Mouse (Mus musculus): ENCODE measurements around the gene Ndufs7.

DNA sequence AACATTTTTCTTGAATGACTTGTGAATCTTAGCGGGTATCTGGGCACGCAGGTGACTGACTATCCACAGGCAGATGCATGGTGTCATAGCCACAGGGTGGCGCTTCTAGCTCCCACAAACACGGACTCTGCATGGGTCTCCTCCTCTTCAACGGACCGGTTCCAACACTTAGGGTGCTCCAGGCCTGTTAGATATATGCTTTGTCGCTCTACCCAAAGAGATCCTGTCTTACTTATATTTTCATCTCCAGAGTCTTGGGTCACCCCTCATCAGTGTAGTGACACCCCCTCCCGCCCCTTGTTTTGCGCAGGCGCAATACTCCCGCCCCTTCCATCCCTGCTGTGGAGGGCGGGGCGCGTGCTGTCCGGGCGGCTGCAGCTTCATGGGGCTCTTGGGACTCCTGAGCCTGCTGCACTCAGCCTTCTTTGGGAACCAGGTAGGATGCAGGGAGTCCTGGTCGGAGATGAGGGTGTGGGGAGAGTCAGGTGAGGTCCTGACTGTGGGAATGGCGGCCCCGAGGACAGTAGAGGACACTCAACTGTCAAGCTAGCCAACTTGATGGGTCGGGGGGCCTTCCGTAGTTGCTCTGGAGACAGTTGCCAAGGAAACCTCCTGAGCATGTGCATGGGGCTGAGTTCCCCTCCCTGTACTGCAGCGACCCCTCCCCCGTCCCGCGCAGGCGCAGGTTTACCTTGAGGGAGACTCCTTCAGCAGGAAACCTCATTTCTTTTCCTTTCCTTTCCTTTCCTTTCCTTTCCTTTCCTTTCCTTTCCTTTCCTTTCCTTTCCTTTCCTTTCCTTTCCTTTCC lies 46.9 kb downstream of the Ndufs7 start, which contains the start of gene Apc2:
- TF ChIP-seq POLR2A (IDR thresholded peaks at IDR 0.05; ENCODE audit: insufficient read depth, low read depth, low read length) = no peak; the same call in 1 of the 2 replicates
- peak; percentile 88 for TF ChIP-seq CTCF (IDR thresholded peaks at IDR 0.05)
- TF ChIP-seq EP300 (IDR thresholded peaks at IDR 0.05; ENCODE audit: insufficient read depth, low read depth, low read length) = peak; percentile 57; the same call in 1 of the 2 replicates

Measured in heart, adult 2 months (tissue).